Mouse (Mus musculus) cerebellum, adult 2 months (tissue): ENCODE measurements around the gene Grik4.
A peak's percentile ranks its signal among the peaks of the same experiment; 100 is the strongest.

ENCODE experiments used
- CTCF ChIP-seq: fragments of 200-500 bp; IDR thresholded peaks from 2 replicates; pipeline ENCODE4 v1.5.1; 2011; ENCODE audit warnings: low read depth, mild to moderate bottlenecking, control low read depth, low read length, moderate library complexity, borderline replicate concordance; ENCODE audit not compliant: insufficient read depth
- POLR2A ChIP-seq: fragments of 200-500 bp; IDR thresholded peaks from 2 replicates; pipeline ENCODE4 v1.6.1; 2011; ENCODE audit warnings: low read length, control low read depth, borderline replicate concordance; ENCODE audit not compliant: insufficient read depth

DNA sequence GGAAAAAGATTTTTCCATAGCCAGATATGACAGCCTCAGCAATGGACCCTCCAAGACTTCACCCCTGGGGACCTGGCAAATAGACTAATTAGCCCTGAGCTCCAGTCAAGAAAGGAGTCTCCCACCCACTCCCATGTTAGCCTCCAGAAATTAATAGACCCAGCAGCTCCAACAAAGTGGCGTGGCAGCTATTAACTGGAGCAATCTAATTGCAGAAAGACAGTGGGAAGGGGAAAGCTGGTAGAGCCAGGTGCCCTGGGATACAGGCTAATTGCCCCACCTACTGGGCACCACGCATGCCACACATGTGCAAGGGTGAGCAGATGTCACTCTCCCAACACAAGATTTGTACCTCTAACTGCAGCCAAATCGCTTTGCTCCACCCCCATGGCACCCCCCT is 342.8 kb downstream of the Grik4 start:
- peak; percentile 57 for TF ChIP-seq CTCF
- TF ChIP-seq POLR2A, result no peak
